Mouse (Mus musculus) stomach, postnatal 0 days (tissue): ENCODE measurements at regions not wholly inside any gene's neighbourhood (a gene's known extent, or its start where the extent isn't known, plus 50 kb on each side); places are given as distances from the start of the nearest gene placed in this dataset.

Experiments used
- ATAC-seq: fragments of 200-750 bp; cut with Nextera tagmentation; 2 replicates; pipeline ENCODE4 v1.8.0; 2017; ENCODE audit not compliant: low FRiP score, low TSS enrichment
- DNase-seq: peaks from one replicate; pipeline ENCODE4 v3.0.0-alpha.2; 2016; ENCODE audit warnings: low spot score
- H3K27ac ChIP-seq: fragments of 300-500 bp; sonication (generic); replicated peaks from 2 replicates; pipeline ENCODE4 v1.5.1; 2014; ENCODE audit warnings: mild to moderate bottlenecking, control low read depth
- H3K27me3 ChIP-seq: fragments of 300-500 bp; sonication (generic); 2 replicates; pipeline ENCODE4 v1.6.1; 2014; ENCODE audit warnings: low read length; ENCODE audit not compliant: control insufficient read depth, insufficient read depth
- H3K36me3 ChIP-seq: fragments of 300-500 bp; sonication (generic); 2 replicates; pipeline ENCODE4 v1.6.1; 2014; ENCODE audit warnings: low read length, mixed read lengths; ENCODE audit not compliant: control insufficient read depth, insufficient read depth
- H3K4me1 ChIP-seq: fragments of 300-500 bp; sonication (generic); replicated peaks from 2 replicates; pipeline ENCODE4 v1.6.1; 2014; ENCODE audit warnings: antibody characterized with exemption; ENCODE audit not compliant: control insufficient read depth, insufficient read depth
- H3K4me2 ChIP-seq: fragments of 300-500 bp; sonication (generic); replicated peaks from 2 replicates; pipeline ENCODE4 v1.6.1; 2014; ENCODE audit warnings: low read depth, mild to moderate bottlenecking, control low read depth, moderate library complexity
- H3K4me3 ChIP-seq: fragments of 300-500 bp; sonication (generic); 2 replicates; pipeline ENCODE4 v1.5.1; 2014; ENCODE audit warnings: low read depth, low read length, control low read depth
- H3K9ac ChIP-seq: fragments of 300-500 bp; sonication (generic); 2 replicates; pipeline ENCODE4 v1.6.1; 2014; ENCODE audit warnings: mild to moderate bottlenecking, low read length, control low read depth, mixed read lengths
- H3K9me3 ChIP-seq: fragments of 300-500 bp; sonication (generic); 2 replicates; pipeline ENCODE4 v1.6.1; 2016; ENCODE audit warnings: low read length; ENCODE audit not compliant: control insufficient read depth
- CTCF ChIP-seq: IDR thresholded peaks from 2 replicates; pipeline ENCODE4 v1.5.1; 2016; ENCODE audit warnings: antibody characterized with exemption, low read depth, mild to moderate bottlenecking, moderate library complexity
- EP300 ChIP-seq: optimal IDR thresholded peaks from 2 replicates; pipeline ENCODE3; 2016; ENCODE audit warnings: antibody characterized with exemption
- WGBS: fragments of 180-500 bp; shearing (Covaris S2); extraction: QIAGEN DNeasy Blood & Tissue Kit; methylation state at CpG from one replicate; pipeline ENCODE4 v1.1.7; 2014; 5-methylcytosine and 5-hydroxymethylcytosine counted together

DNA sequence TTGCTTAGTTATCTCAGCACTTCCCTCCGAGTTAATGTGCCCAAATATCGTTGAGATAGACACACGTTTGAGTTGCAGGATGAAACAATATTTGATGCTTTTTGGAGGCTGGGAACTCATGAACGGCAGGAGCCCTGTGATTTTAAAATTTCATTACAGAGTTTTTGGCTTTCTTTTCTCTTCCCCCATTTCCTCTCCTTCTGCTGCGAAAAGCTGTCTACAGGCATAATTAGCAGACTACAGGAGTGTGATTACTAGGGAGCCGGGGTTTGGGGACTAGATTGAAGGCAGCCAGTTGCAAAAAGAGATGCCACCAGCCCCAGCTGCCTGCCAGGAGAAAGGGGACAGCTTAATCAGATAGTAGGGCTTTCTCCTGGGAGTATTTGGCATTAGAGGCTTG, 274.2 kb upstream of the Mki67 start:
- H3K4me1 ChIP-seq: no peaks in the 10 kb centered on the region
- WGBS: 73% methylated on average over 6 of the region's 6 CpGs

DNA sequence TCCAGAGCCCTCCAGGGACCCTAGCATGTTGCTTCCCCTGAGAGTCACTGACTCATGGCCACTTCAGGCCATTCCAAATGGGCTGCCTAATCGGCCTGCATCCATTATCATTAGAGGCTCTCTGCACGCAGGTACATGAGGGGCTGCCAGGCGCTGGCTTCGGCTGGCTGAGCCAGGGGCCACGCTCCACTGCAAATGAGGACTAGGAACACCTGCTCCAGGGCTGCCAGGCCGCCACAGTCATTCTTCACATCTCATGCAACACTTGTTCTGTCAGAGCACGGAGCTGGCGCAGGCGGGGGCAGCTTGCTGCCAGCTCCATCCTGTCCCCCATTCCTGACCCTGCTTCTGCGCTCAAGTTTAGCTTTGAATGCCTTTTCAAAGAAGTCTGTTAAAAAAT, 280.7 kb upstream of the Mki67 start:
- H3K27ac ChIP-seq: no peak overlapping the region
- no peak overlapping the region for H3K9ac ChIP-seq
- H3K4me1 ChIP-seq: no peaks in the 10 kb centered on the region
- H3K4me2 ChIP-seq: no peak overlapping the region
- H3K9me3 ChIP-seq: no peaks in the 10 kb centered on the region
- ATAC-seq: no peak
- no peaks in the 10 kb centered on the region for H3K27me3 ChIP-seq
- no peak for TF ChIP-seq CTCF
- no peak for TF ChIP-seq EP300
- DNase-seq: no peak
- H3K4me3 ChIP-seq: no peak overlapping the region
- WGBS: 74% methylated on average over 10 of the region's 10 CpGs
- H3K36me3 ChIP-seq: no peaks in the 10 kb centered on the region

More for the DNA sequence above, 274.2 kb upstream of the Mki67 start:
- Histone ChIP-seq H3K36me3 (no peaks in the 10 kb centered on the region), H3K27ac (no peak overlapping the region), H3K9ac (no peak overlapping the region), H3K4me3 (no peak overlapping the region), H3K4me2 (no peak overlapping the region), H3K27me3 (no peaks in the 10 kb centered on the region), H3K9me3 (no peaks in the 10 kb centered on the region)
- DNase-seq (no peak), ATAC-seq (no peak)
- TF ChIP-seq CTCF (no peak), EP300 (no peak)

DNA sequence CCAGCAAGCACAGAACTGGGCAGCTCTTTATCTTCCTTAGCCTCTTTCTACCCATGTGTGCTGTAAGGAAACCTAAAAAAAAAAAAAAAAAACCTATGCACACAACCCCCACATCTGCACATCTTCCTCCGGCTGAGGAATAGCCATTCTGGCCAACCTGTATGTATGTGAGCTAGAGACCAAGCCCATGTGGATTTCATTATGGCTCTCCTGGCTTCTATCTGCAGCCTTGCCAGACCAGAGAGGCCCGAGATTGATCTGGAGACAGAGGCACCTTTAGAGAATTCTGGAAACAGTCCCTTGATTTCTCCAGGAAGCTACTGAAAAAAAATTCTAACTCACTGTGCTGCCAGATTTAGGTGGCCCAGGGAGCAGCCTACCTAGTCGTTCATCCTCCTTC, 281.5 kb upstream of the Mki67 start:
- no peak overlapping the region for H3K4me2 ChIP-seq
- H3K4me1 ChIP-seq: no peaks in the 10 kb centered on the region
- no peak for DNase-seq
- no peaks in the 10 kb centered on the region for H3K36me3 ChIP-seq
- no peak for ATAC-seq
- H3K9ac ChIP-seq: no peak overlapping the region
- no peaks in the 10 kb centered on the region for H3K27me3 ChIP-seq
- WGBS: 69% methylated on average over 3 of the region's 3 CpGs
- H3K27ac ChIP-seq: no peak overlapping the region
- no peaks in the 10 kb centered on the region for H3K9me3 ChIP-seq
- no peak overlapping the region for H3K4me3 ChIP-seq
- TF ChIP-seq CTCF (no peak), EP300 (no peak)

DNA sequence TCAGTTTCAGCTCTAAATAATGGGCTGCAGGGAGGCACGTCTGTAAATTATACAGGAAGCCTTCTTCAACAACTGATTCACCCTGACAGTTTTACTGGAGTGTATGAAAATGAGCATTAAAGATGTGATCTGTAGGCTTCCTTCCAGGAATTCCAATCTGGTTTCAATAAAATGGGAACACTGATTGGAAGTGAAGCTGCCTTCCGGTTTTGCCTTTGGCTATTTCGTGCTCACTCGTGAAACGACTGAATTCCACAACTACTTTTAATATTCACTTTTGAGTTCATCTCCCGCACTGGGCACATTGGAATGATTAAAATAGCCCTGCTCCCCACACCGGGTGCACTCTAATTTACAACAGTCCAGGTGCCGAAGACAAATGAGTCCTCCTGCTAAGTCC, 286.2 kb upstream of the Mki67 start:
- WGBS: 72% methylated on average over 8 of the region's 8 CpGs
- H3K4me1 ChIP-seq: no peaks in the 10 kb centered on the region
- H3K9ac ChIP-seq: no peak overlapping the region
- no peak for ATAC-seq
- no peak overlapping the region for H3K4me2 ChIP-seq
- DNase-seq: no peak
- no peak for TF ChIP-seq CTCF
- no peak for TF ChIP-seq EP300
- no peaks in the 10 kb centered on the region for H3K36me3 ChIP-seq
- H3K4me3 ChIP-seq: no peak overlapping the region
- H3K9me3 ChIP-seq: no peaks in the 10 kb centered on the region
- no peak overlapping the region for H3K27ac ChIP-seq
- H3K27me3 ChIP-seq: no peaks in the 10 kb centered on the region

- no peak for ATAC-seq
- Histone ChIP-seq H3K27ac (no peak overlapping the region), H3K27me3 (no peaks in the 10 kb centered on the region), H3K4me1 (no peaks in the 10 kb centered on the region), H3K36me3 (no peaks in the 10 kb centered on the region), H3K4me3 (no peak overlapping the region), H3K4me2 (no peak overlapping the region), H3K9ac (no peak overlapping the region), H3K9me3 (no peaks in the 10 kb centered on the region)
- no peak for DNase-seq
- TF ChIP-seq EP300 (no peak), CTCF (no peak)
- WGBS: 94% methylated on average over 2 of the region's 2 CpGs
These were observed 287.1 kb upstream of the Mki67 start for GRCm38 (mm10) chr7:136003291-136003690.

DNA sequence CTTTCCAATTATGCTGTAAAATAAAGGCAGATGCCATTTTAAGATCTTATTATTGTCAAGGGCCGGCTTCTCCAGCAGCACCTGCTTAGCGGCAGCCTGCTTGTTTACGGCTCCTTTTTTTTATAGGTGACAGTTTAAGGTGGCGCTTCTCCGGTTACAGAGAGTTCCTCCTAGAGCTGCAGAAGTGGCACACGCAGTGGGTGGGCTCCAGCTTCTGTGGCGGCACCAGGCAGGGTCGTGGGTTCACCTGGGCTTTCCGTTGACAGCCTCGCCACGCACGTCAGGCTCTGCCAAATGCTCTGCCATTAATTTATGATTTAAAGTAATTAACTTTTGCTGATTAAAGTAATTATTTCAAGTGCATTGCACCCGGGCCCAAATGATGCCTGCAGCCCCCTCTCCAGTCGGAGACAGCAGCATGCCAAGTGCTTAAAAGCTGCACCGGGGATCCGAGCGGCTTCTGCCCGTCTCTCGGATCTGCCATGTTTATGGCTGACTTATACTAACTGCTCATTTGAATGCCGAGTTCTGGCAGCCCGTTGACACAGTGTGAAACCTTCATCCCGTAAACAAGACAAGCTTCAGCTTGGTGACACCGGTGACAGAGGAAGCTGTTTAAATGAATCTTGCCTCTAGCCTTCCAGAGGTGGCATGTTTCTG, 291.8 kb upstream of the Mki67 start:
- Histone ChIP-seq H3K36me3 (no peaks in the 10 kb centered on the region), H3K27ac (no peak overlapping the region), H3K4me2 (0 out of 2 replicates have a peak overlapping the region, but pooled peaks have one; percentile 8), H3K4me3 (no peak overlapping the region), H3K27me3 (no peaks in the 10 kb centered on the region), H3K4me1 (no peaks in the 10 kb centered on the region), H3K9me3 (no peaks in the 10 kb centered on the region), H3K9ac (no peak overlapping the region)
- DNase-seq (no peak), ATAC-seq (no peak)
- 23% methylated on average over 23 of the region's 23 CpGs for WGBS
- TF ChIP-seq EP300: no peak
- TF ChIP-seq CTCF: no peak
